Mouse (Mus musculus): ENCODE data around the gene Avil.

- no peak for TF ChIP-seq MXI1 (IDR thresholded peaks at IDR 0.05; ENCODE audit: low read depth, low read length)
- TF ChIP-seq BHLHE40 (IDR thresholded peaks at IDR 0.05; ENCODE audit: borderline replicate concordance, low read depth, low read length): no peak
- no peak for TF ChIP-seq ZKSCAN1 (IDR thresholded peaks at IDR 0.05; ENCODE audit: low read depth, low read length)
- TF ChIP-seq CTCF (IDR thresholded peaks at IDR 0.05 in 2 of 3, conservative IDR thresholded peaks at IDR 0.05 in 1 of 3; ENCODE audit: control insufficient read depth in 1 of 3, insufficient read depth in 1 of 3, low read depth in 2 of 3, low read length in 3 of 3, poor library complexity in 1 of 3, severe bottlenecking in 1 of 3): no peak
- TF ChIP-seq POLR2AphosphoS2 (IDR thresholded peaks at IDR 0.05; ENCODE audit: low read length): no peak
- no peak for TF ChIP-seq EP300 (IDR thresholded peaks at IDR 0.05; ENCODE audit: low read depth in 1 of 2, low read length in 2 of 2)
- no peak for TF ChIP-seq MAFK (IDR thresholded peaks at IDR 0.05; ENCODE audit: borderline replicate concordance, low read depth, low read length)
These were observed 49.6 kb downstream of the Avil start for GRCm38 (mm10) chr10:127050119-127050474.
